In the genomic region with DNA sequence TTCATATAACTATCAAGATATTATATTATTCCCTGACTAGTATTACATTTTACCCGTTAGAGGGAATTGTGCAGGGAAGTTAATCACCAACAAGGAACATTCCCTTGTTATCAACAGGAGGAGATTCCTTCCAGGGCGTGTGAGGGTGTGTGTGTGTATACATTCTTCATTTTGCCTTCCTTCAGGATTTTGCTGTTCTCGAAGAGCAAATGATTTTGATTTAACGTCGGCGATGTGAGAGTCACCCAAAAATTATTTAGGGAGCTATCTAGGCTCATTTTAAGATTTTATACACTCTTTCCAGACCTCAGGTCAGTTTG, we compare ENCODE assay signal across 8 mouse cellular contexts. TPM values are rescaled to one million over a fixed set of nuclear protein-coding genes. Genes with fewer than 3 reads are reported as not detected.
A peak's percentile ranks its signal among the peaks of the same experiment; 100 is the strongest.
DNase-seq lines count a peak whose midpoint lies in the region; ATAC-seq lines count a peak whose summit lies in the region.
"Had no signal": no experiment of that assay in that cellular context is flagged by ENCODE, and none has a peak within 500 bp of the region (broad histone marks: within the 10 kb centered on the region; RNA-seq: fewer than 3 reads in every experiment).

No protein-coding gene starts in this region.

- no peaks in the 10 kb centered on the region for H3K36me3 ChIP-seq in heart, embryonic 16.5 days (ENCODE audit: control insufficient read depth, insufficient read depth)
- H3K36me3 ChIP-seq in midbrain, embryonic 13.5 days, result no peaks in the 10 kb centered on the region
- no peaks in the 10 kb centered on the region for H3K36me3 ChIP-seq in midbrain, embryonic 11.5 days (ENCODE audit: control insufficient read depth, insufficient read depth, low read length)
- no peaks in the 10 kb centered on the region for H3K36me3 ChIP-seq in limb, embryonic 10.5 days

- no peak overlapping the region for H3K27ac ChIP-seq in heart, embryonic 16.5 days (ENCODE audit: low read length)
- no peak overlapping the region for H3K27ac ChIP-seq in midbrain, embryonic 13.5 days
- H3K27ac ChIP-seq in midbrain, embryonic 11.5 days (ENCODE audit: low read depth, low read length), result no peak overlapping the region
- H3K27ac ChIP-seq in limb, embryonic 10.5 days, result peak overlapping the region; percentile 87

- no peak for ATAC-seq in heart, embryonic 16.5 days (replicated peaks; ENCODE audit: extremely low read depth, insufficient read depth, low FRiP score)
- no peak for ATAC-seq in midbrain, embryonic 13.5 days
- ATAC-seq in midbrain, embryonic 11.5 days (ENCODE audit: low FRiP score), result no peak

- WGBS in heart, embryonic 16.5 days, result 56% methylated on average over 6 of the region's 6 CpGs
- WGBS in midbrain, embryonic 13.5 days, result 81% methylated on average over 6 of the region's 6 CpGs
- 79% methylated on average over 6 of the region's 6 CpGs for WGBS in midbrain, embryonic 11.5 days
- 67% methylated on average over 6 of the region's 6 CpGs for WGBS in limb, embryonic 10.5 days

- no peak for DNase-seq in heart, adult 8-10 months (ENCODE audit: low spot score)
- DNase-seq in midbrain, embryonic 11.5 days (ENCODE audit: low spot score, missing footprints), result no peak
- no peak for DNase-seq in limb, embryonic 10.5 days (ENCODE audit: low spot score)
- no peak for DNase-seq in layer of hippocampus, postnatal 36 days
- no peak for DNase-seq in gastrocnemius, postnatal 10 days
- DNase-seq: heart, postnatal 36 days had no signal

- peaks cover 5% of the 10 kb centered on the region; the same call in 1 of the 2 replicates for H3K4me1 ChIP-seq in heart, embryonic 16.5 days (ENCODE audit: control insufficient read depth, insufficient read depth, low read length)
- H3K4me1 ChIP-seq in midbrain, embryonic 13.5 days (replicated peaks), result peaks cover 7% of the 10 kb centered on the region; the same call in 1 of the 2 replicates
- H3K4me1 ChIP-seq in midbrain, embryonic 11.5 days (ENCODE audit: control insufficient read depth, insufficient read depth, low read length), result no peaks in the 10 kb centered on the region
- H3K4me1 ChIP-seq in limb, embryonic 10.5 days, result peaks cover 24% of the 10 kb centered on the region

- no peaks in the 10 kb centered on the region for H3K9me3 ChIP-seq in heart, embryonic 16.5 days (replicated peaks; ENCODE audit: control insufficient read depth, low read length)
- no peaks in the 10 kb centered on the region for H3K9me3 ChIP-seq in midbrain, embryonic 13.5 days
- no peaks in the 10 kb centered on the region for H3K9me3 ChIP-seq in midbrain, embryonic 11.5 days (ENCODE audit: control insufficient read depth, low read length)
- H3K9me3 ChIP-seq in limb, embryonic 10.5 days (replicated peaks), result no peaks in the 10 kb centered on the region

- no peaks in the 10 kb centered on the region for H3K27me3 ChIP-seq in heart, embryonic 16.5 days (ENCODE audit: control insufficient read depth, insufficient read depth, low read length)
- H3K27me3 ChIP-seq in midbrain, embryonic 13.5 days, result 0 out of 2 replicates have a peak, but pooled peaks cover 3% of the 10 kb centered on the region
- H3K27me3 ChIP-seq in midbrain, embryonic 11.5 days (ENCODE audit: control insufficient read depth, insufficient read depth, low read length), result no peaks in the 10 kb centered on the region; the same call in 1 of the 2 replicates
- H3K27me3 ChIP-seq in limb, embryonic 10.5 days (ENCODE audit: low read depth, poor library complexity, severe bottlenecking), result no peaks in the 10 kb centered on the region

- no peak overlapping the region; the same call in 1 of the 2 replicates for H3K9ac ChIP-seq in heart, embryonic 16.5 days (ENCODE audit: low read length)
- 0 out of 2 replicates have a peak overlapping the region, but pooled peaks have one; percentile 48 for H3K9ac ChIP-seq in midbrain, embryonic 13.5 days (replicated peaks)
- H3K9ac ChIP-seq in midbrain, embryonic 11.5 days (ENCODE audit: low read length), result no peak overlapping the region

- H3K4me3 ChIP-seq in heart, embryonic 16.5 days (ENCODE audit: low read length), result no peak overlapping the region
- H3K4me3 ChIP-seq in midbrain, embryonic 13.5 days (replicated peaks), result no peak overlapping the region
- no peak overlapping the region for H3K4me3 ChIP-seq in midbrain, embryonic 11.5 days (ENCODE audit: low read depth, low read length)
- peak overlapping the region; percentile 43; the same call in 1 of the 2 replicates for H3K4me3 ChIP-seq in limb, embryonic 10.5 days

- peak overlapping the region; percentile 78; the same call in 1 of the 2 replicates for H3K4me2 ChIP-seq in heart, embryonic 16.5 days (ENCODE audit: low read depth, low read length)
- H3K4me2 ChIP-seq in midbrain, embryonic 13.5 days (replicated peaks), result no peak overlapping the region
- no peak overlapping the region; the same call in 1 of the 2 replicates for H3K4me2 ChIP-seq in midbrain, embryonic 11.5 days

RNA-seq across cellular contexts. Expression of a gene that starts 55.2 kb away (rescaled TPM):
- 471 and 489 TPM in 2 replicates for polyA plus RNA-seq in heart, embryonic 16.5 days (2015; fragmentation: Nextera tagmentation; extraction: Ambion mirVana)
- total RNA-seq in heart, adult 8-10 months (2022), result 100 to 1,000 TPM; 354 to 461 (median 382) TPM
- polyA plus RNA-seq in midbrain, embryonic 13.5 days (2015; fragmentation: Nextera tagmentation; extraction: Ambion mirVana), result 80.5 and 86.7 TPM in 2 replicates
- polyA plus RNA-seq in midbrain, embryonic 11.5 days (2014; fragmentation: Nextera tagmentation; extraction: Ambion mirVana), result 130 and 147 TPM in 2 replicates
- polyA plus RNA-seq in limb, embryonic 10.5 days (2016; fragmentation: Nextera tagmentation; extraction: Ambion mirVana), result 203 and 246 TPM in 2 replicates
- 100 to 1,000 TPM; 260 to 283 TPM for total RNA-seq in layer of hippocampus, postnatal 36 days (2021)
- total RNA-seq in gastrocnemius, postnatal 10 days (2021), result 10 to 100 TPM; 29.0 to 56.0 TPM
